Mouse (Mus musculus) brain, embryonic 14.5 days (tissue): Measurements from ENCODE around the gene Col1a1. TPM values are rescaled to one million over a fixed set of nuclear protein-coding genes. Genes with fewer than 3 reads are reported as not detected.

Experiments
- DNase-seq: peaks from one replicate; pipeline ENCODE4 v3.0.0-alpha.2; 2011; ENCODE audit warnings: low read depth
- CTCF ChIP-seq: fragments of 200-500 bp; IDR thresholded peaks from 2 replicates; pipeline ENCODE4 v1.5.1; 2012; ENCODE audit warnings: inconsistent platforms, mild to moderate bottlenecking, moderate library complexity, borderline replicate concordance; ENCODE audit not compliant: insufficient read depth, insufficient read length; ENCODE audit errors: extremely low read depth
- POLR2A ChIP-seq: fragments of 200-500 bp; IDR thresholded peaks from 2 replicates; pipeline ENCODE4 v1.6.1; 2012; ENCODE audit warnings: mild to moderate bottlenecking, inconsistent platforms, borderline replicate concordance; ENCODE audit not compliant: poor library complexity, insufficient read depth, insufficient read length, severe bottlenecking; ENCODE audit errors: extremely low read depth
- polyA plus RNA-seq: library from polyadenylated mRNA; depleted of rRNA; stranded (reverse); fragments of >200 nt; gene quantifications from 2 replicates; pipeline ENCODE4 v1.2.3, GENCODE M21; 2012

Col1a1 gene
- polyA plus RNA-seq, 1 experiment, result 192 TPM

DNA sequence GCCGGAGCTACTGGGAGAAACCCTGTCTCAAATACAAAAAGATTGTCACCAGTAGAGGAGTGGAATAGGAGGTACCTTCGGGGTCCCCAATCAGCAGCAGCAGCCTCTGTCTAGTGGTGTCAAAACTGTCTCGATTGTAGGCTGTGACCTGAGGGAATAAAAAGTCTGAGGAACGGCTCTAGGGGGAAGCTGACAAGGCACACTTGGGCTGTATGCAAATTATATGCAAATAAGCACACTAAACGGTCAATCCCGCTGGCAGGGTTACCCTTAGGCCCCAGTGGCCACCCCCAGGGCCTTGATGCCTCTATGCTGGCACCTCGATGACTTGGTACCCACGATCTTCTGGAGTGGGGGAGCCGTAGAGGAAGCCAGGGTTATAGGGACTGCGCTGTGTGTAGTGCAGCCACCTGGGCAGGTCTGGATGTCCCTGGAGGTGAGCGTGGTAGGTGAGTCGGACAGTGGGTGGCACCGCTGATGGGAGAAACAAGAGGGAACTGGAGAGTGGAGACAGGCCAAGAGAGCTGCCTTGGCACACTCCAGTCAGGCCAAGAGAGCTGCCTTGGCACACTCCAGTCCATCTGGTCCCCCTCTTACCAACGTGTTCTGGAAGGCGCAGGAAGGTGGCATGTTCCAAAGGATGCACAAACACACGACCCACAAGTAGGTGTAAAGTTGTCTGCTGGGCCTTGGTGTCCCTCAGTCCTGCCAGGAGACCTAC, 36.0 kb downstream of the Col1a1 start:
- no peak for DNase-seq

GRCm38 (mm10) chr11:94972887-94973286, 36.9 kb downstream of the Col1a1 start:
- no peak for TF ChIP-seq POLR2A
- TF ChIP-seq CTCF, result no peak
- no peak for DNase-seq

More for the DNA sequence above, 36.0 kb downstream of the Col1a1 start:
- TF ChIP-seq POLR2A, result no peak
- no peak for TF ChIP-seq CTCF

DNA sequence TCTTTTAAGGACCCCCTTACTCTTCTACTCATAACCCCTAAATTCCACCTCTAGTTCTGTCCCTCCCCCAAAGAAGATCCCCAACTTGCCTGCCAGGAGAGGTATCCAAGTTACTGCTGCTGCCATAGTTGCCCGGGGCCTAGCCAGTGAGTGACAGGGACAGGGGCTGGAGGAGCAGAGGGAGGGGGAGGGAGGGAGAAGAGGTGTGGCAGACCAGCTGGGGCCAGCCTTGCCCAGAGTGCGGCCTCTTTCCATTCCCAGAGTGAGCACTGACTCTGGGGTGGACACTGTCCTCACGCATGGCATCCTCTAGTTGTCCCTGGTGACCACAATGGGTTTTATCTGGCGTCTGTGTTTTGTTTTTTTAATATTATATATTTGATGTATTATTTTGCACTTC, 37.3 kb downstream of the Col1a1 start:
- TF ChIP-seq POLR2A (no peak), CTCF (no peak)
- DNase-seq, result no peak

- TF ChIP-seq CTCF, result no peak
- no peak for TF ChIP-seq POLR2A
- DNase-seq, result no peak
Observed at GRCm38 (mm10) chr11:94974951-94975350, 38.9 kb downstream of the Col1a1 start.

DNA sequence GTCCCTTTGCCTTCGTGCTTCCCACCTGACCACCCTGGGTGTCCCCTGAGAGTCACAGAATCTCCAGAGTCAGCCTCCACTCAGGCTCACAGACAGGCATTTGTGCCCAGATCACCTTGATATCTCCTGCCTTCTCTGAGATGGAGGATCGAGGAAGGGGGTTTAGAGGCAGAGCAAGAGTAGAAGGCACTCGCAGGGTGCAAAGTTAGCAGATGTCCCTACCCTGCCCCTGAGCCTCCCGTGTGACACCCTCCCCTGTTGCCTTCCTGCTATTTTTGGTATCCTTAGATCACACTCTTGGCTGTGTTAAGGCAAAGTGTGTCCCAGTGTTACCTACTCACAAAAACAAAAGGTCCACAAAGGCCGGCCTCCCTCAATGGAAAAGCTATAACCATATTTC, 40.2 kb downstream of the Col1a1 start, which contains the start of gene Sgca:
TSS of gene Sgca (minus strand) at position 129 of the 400 bp plus-strand sequence.
- DNase-seq, result no peak
- no peak for TF ChIP-seq CTCF
- TF ChIP-seq POLR2A, result no peak

- DNase-seq, result peak; percentile 62
- TF ChIP-seq CTCF (no peak), POLR2A (no peak)
Observed at GRCm38 (mm10) chr11:94978178-94978915, 42.3 kb downstream of the Col1a1 start.

DNA sequence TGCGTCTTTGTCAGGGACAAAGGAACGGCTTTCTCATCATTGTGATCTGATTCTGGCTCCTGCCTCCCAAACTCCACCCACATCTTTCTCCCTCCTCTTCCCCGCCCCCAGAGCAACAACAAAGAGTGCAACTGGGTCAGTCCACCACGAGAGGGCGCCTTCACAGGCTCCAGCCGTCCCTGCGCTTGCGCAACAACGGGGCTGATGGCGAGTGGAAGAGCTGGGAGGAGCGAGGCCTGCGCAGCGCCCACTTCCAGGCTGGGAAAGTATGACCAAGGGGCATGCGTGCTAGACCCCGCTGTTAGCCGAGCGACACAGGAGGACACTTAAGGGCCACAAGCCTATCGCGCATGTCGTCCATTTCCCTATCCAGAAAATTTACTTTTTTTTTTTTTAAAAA, 42.9 kb downstream of the Col1a1 start:
- DNase-seq, result peak; percentile 99
- TF ChIP-seq CTCF (peak; percentile 99), POLR2A (peak; percentile 37; the same call in 1 of the 2 replicates)

- DNase-seq, result no peak
- no peak for TF ChIP-seq CTCF
- TF ChIP-seq POLR2A, result no peak
Observed at GRCm38 (mm10) chr11:94979462-94980179, 43.6 kb downstream of the Col1a1 start.

DNA sequence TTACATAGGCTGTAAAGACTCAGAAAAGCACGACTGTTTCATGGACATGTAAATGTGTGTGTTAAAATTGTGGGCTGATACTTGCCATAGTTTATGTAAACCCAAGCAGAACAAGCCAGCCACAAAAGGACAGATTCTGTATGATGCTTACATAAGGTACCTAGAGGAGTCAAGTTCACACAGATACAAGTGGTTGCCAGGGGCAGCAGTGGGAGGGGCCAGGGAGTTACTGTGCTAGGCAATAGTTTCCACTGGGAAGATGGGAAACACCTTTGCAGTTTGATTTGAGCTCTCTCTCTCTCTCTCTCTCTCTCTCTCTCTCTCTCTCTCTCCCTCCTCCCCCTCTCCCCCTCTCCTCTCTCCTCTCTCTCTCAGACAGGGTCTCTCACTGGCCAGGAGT, 49.1 kb downstream of the Col1a1 start:
- DNase-seq, result no peak
- TF ChIP-seq CTCF (no peak), POLR2A (no peak)

DNA sequence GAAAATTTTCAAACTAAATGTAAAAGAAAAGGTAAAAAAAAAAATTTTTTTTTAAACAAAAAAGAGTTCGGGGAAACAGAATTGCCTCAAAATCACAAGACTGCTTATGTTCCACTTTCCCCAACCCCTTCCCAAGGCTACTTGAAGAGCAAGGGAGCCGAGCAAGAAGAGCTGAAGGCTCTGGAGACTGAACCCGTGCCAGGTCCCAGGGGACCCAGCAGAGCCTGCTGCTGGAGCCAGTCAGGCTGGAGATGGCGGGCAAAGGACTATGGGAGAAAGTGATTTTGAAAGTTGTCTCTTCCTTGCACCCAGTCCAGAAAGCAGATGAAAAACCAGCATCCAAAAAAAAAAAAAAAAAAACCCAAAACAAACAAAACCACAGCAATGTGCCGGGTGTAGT, 49.8 kb downstream of the Col1a1 start:
- DNase-seq, result no peak
- TF ChIP-seq CTCF (no peak), POLR2A (no peak)

DNA sequence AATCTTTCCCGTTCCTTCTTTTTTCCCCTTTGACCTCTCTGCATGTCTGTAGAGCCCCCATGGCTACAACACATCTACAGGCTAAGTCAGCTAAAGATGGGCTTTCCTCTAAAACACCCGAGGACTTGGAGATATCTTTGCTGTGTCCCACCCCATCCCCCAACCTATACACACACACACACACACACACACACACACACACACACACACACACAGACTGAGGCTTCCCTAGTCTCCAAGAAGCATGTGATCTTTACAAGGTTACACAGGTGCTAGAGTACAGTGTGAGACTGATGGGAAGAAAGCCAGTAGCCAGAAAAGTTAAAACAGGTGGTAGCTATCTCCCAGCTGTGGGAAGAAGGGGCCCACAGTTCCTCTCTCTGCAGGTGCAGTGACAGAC, 50.4 kb downstream of the Col1a1 start:
- TF ChIP-seq POLR2A, result no peak
- no peak for TF ChIP-seq CTCF
- DNase-seq, result no peak

GRCm38 (mm10) chr11:94987341-94987740, 51.3 kb downstream of the Col1a1 start:
- no peak for TF ChIP-seq CTCF
- TF ChIP-seq POLR2A, result no peak
- no peak for DNase-seq

DNA sequence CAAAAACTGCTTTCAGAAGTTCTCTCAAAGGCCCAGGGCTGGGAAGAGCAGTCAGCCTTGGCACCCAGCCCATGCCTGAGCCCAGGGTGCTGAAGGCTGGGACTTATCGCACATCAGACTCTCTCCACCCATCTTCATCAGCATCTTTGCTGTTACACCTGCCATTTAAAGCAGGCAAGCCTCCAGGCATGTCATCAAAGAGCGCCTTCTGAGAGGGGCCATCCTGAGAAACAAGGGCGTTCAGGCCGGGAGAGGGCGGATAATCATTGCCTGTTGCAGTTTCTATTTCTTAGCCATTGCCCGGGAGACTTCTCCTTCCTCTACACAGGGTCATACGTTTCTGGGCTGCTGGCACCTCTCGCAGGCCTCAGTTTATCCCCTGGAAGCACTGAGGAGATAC, 51.8 kb downstream of the Col1a1 start:
- no peak for DNase-seq
- no peak for TF ChIP-seq POLR2A
- no peak for TF ChIP-seq CTCF
